Mouse (Mus musculus) spleen, embryonic (tissue): ENCODE measurements around the gene Mrpl18.

Source experiments
- CTCF ChIA-PET: fragments of 350-600 bp; sonication (Branson Sonifier 250); formaldehyde crosslinking; loops from one replicate; lab custom pipeline; 2022; lab: Charles Lee

Gene Mrpl18

GRCm38 (mm10) chr17:12864111-12864510, 52.0 kb downstream of the Mrpl18 start:
- CTCF ChIA-PET = no interaction called here
